Mouse (Mus musculus): Measurements from ENCODE around the gene Aox2.

DNA sequence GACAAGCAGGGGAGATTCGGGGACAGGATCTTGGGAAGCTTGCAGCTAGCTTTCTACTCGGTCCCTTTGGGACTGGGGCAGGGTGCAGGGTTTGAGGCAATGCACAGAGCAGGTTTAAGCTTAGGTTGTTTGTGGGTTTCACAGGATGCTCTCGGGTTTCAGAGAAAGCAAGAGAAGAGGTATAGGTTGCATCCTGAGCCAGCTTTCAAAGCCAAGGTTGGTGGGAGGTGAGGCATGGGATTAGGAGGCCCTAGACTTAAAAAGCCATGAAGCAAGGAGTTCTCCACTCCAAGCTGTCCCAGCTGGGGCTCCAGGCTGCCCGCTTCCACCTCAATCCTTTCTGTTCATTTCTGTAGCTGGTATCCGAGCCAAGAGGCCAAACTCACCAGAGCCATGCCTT is at the start of gene Aox2:
- no peak for TF ChIP-seq CTCF (IDR thresholded peaks at IDR 0.05; ENCODE audit: low read depth, low read length)
- TF ChIP-seq POLR2A (IDR thresholded peaks at IDR 0.05; ENCODE audit: insufficient read depth, low read length): no peak
- no peak for TF ChIP-seq EP300 (IDR thresholded peaks at IDR 0.05; ENCODE audit: insufficient read depth, low read depth, low read length)
